Mouse (Mus musculus): ENCODE results near the gene Chrng. TPM values are rescaled to one million over a fixed set of nuclear protein-coding genes. Genes with fewer than 3 reads are reported as not detected.

The Chrng gene
- not detected for polyA plus RNA-seq (2014; fragmentation: Illumina TruSeq; extraction: RNeasy Lipid Tissue Mini Kit (QIAGEN cat#74804); ENCODE audit: low read depth, low replicate concordance)

DNA sequence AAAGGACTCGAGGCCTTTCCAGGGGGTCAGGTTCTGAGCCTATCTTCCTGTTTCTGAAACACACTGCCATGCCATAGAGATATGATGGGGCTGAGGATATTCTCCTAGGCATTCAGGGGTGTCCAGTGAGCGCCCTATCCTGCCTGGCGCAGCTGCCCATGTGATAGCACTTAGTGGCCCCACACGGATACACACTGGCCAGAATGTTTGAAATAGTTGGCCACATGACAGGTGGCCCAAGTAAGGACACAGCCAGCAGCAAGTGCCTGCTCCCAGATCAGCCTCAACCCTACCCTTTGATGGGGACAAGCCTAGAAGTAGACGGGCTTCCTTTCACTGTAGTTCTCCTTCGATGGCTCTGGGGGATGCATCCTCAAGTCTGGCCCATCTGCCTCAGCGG, at the start of gene Chrng:
Gene Chrng, plus strand, starts transcription at position 193 of the 400 bp plus-strand sequence.

DNA sequence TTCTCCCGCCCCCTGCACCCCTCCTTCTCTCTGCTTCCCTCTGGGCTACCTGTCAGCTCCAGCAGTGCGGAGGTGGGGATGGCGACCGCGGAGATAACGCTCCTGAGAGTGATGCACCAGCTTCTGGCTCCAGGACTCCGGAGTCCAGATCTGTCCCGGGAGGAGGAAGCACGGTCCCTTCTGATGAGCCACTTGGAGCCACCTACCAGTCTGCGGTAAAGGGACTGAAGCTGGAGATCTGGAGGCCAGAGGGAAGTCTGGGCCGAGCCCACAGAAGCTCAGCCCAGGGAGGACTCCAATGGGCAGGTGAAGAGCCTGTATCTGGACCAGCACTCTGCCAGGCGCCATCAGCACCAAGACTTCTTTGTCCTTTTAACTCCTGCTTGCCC, 48.3 kb upstream of the Chrng start, which contains the start of gene Ecel1:
Gene Ecel1, minus strand, starts transcription at position 323 of the 389 bp plus-strand sequence.

DNA sequence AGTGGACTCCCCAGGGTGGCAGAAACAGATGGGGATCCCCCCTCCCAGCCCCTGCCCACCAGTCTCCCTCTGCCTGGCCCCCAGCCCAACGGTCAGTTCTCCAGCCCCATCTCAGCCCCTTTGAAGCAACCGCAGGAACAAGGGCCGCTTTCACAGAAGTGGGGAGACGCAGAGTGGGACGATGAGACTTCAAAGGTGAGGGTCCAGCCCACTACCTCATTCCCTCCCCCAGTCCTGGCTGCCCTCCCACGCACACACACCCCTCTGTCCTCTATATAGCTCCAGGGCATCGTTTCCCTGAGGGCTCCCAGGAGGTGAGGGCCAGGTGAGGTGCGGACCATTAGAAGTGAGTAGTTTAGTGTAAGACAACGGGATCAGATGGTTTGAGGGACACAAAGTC, 21.4 kb upstream of the Chrng start, which contains the start of gene Prss56:
Gene Prss56, plus strand, starts transcription at position 301 of the 400 bp plus-strand sequence.

DNA sequence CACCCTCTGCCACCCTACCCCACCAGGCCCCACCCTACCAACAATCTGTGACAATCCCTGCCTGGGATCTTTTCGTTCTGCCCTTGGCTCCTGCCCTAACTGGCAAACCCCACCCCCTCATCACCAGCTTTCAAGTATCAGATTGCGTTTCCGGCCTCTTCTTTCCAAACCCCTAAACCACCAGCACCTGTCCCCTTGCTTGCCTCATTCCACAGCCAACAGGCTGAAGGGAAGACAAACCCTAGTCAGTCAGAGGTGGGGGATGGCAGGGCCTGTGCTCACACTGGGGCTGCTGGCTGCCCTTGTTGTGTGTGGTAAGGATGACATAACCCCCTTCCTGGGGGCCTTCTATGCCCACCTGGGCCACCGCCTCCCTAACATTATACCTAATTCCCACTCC, 14.0 kb upstream of the Chrng start, which contains the start of gene Chrnd:
Gene Chrnd, plus strand, starts transcription at position 179 of the 400 bp plus-strand sequence.

DNA sequence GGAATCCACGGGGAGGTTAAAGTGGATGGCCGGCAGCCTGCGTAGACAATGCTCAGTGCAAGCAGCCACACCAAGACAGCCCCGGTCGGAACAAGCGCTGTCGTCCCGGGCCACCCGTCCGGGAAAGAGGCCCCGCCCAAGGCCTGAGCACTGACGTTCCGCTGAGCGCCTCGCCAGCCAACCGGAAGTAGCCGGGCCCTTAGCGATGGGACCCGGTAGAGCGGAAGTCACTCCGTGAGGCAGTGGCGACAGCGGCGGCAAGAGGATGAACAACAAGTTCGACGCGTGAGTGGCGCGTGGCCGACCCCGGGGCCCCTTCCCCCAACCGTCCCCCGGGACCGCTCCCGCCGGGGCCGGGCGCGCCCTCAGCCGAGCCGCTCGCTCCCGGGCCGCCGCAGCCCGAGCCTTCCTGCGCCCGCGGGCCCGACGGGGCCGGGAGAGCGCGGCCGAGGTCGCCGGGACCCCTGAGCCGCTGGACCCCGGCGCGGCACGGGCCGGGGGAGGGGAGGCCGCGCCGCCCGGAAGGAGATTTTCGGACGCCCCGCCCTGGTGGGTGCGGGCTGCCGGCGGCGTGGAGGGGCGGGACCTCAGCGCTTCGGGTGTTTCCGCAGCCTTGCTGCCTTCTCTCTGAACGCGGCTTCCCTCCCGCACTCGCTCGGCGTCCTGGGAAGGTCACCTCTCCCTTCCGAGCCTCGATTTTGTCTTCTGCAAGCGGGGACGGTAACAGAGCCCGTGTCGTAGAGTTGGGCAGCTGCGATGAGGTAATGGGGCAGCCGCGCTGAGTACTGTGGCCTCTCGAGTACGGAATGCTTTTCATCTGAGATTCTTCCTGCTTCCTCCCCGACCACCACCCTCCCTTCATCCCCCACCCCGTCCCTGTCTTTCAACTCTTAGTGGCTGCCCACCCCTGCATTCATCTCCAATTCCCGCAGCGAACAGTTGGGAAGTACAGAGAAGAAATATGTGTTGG, 9.6 kb downstream of the Chrng start, which contains the start of gene Eif4e2:
Gene Eif4e2, plus strand, starts transcription at position 180 of the 970 bp plus-strand sequence.

Other genes starting within 250 kb of the Chrng start
- not detected for gene Alppl2, start 114.7 kb upstream of the Chrng start, polyA plus RNA-seq (2014; fragmentation: Illumina TruSeq; extraction: RNeasy Lipid Tissue Mini Kit (QIAGEN cat#74804); ENCODE audit: low read depth, low replicate concordance)
- not detected for gene Alpi, start 103.1 kb upstream of the Chrng start, polyA plus RNA-seq (2014; fragmentation: Illumina TruSeq; extraction: RNeasy Lipid Tissue Mini Kit (QIAGEN cat#74804); ENCODE audit: low read depth, low replicate concordance)
- not detected for gene Akp3, start 79.7 kb upstream of the Chrng start, polyA plus RNA-seq (2014; fragmentation: Illumina TruSeq; extraction: RNeasy Lipid Tissue Mini Kit (QIAGEN cat#74804); ENCODE audit: low read depth, low replicate concordance)
- gene Ecel1, start 48.1 kb upstream of the Chrng start, polyA plus RNA-seq (2014; fragmentation: Illumina TruSeq; extraction: RNeasy Lipid Tissue Mini Kit (QIAGEN cat#74804); ENCODE audit: low read depth, low replicate concordance) = not detected
- gene Prss56, start 21.3 kb upstream of the Chrng start, polyA plus RNA-seq (2014; fragmentation: Illumina TruSeq; extraction: RNeasy Lipid Tissue Mini Kit (QIAGEN cat#74804); ENCODE audit: low read depth, low replicate concordance) = not detected
- not detected for gene Chrnd, start 14.1 kb upstream of the Chrng start, polyA plus RNA-seq (2014; fragmentation: Illumina TruSeq; extraction: RNeasy Lipid Tissue Mini Kit (QIAGEN cat#74804); ENCODE audit: low read depth, low replicate concordance)
- 26.8 TPM for gene Eif4e2, start 9.3 kb downstream of the Chrng start, polyA plus RNA-seq (2014; fragmentation: Illumina TruSeq; extraction: RNeasy Lipid Tissue Mini Kit (QIAGEN cat#74804); ENCODE audit: low read depth, low replicate concordance)
- 324 TPM for gene Efhd1, start 59.7 kb downstream of the Chrng start, polyA plus RNA-seq (2014; fragmentation: Illumina TruSeq; extraction: RNeasy Lipid Tissue Mini Kit (QIAGEN cat#74804); ENCODE audit: low read depth, low replicate concordance)
- 114 TPM for gene Gigyf2, start 122.3 kb downstream of the Chrng start, polyA plus RNA-seq (2014; fragmentation: Illumina TruSeq; extraction: RNeasy Lipid Tissue Mini Kit (QIAGEN cat#74804); ENCODE audit: low read depth, low replicate concordance)
- gene Kcnj13, start 190.1 kb downstream of the Chrng start, polyA plus RNA-seq (2014; fragmentation: Illumina TruSeq; extraction: RNeasy Lipid Tissue Mini Kit (QIAGEN cat#74804); ENCODE audit: low read depth, low replicate concordance) = 2.8 TPM